Mouse (Mus musculus) bone marrow, adult 2 months (tissue): ENCODE measurements around the gene Nt5c.

Experiments used
- CTCF ChIP-seq: fragments of 200-500 bp; IDR thresholded peaks from 2 replicates; pipeline ENCODE4 v1.5.1; 2011; ENCODE audit warnings: low read length, control low read depth; ENCODE audit not compliant: control insufficient read depth, insufficient read depth
- POLR2A ChIP-seq: fragments of 200-500 bp; IDR thresholded peaks from 2 replicates; pipeline ENCODE4 v1.6.1; 2011; ENCODE audit warnings: low read depth, mild to moderate bottlenecking, control low read depth, low read length, borderline replicate concordance; ENCODE audit not compliant: control insufficient read depth

- TF ChIP-seq CTCF (no peak), POLR2A (no peak)
Measured at GRCm38 (mm10) chr11:115519581-115519980, 27.9 kb upstream of the Nt5c start.
